Mouse (Mus musculus): Measurements from ENCODE around the gene Hapln2.

GRCm38 (mm10) chr3:88023192-88024074, 4.0 kb downstream of the Hapln2 start:
- TF ChIP-seq POLR2A (IDR thresholded peaks at IDR 0.05; ENCODE audit: control insufficient read depth, extremely low read depth, insufficient read depth, low read length, poor library complexity) (no peak), CTCF (IDR thresholded peaks at IDR 0.05; ENCODE audit: borderline replicate concordance, control insufficient read depth, extremely low read depth, insufficient read depth, low read length, poor library complexity) (no peak)

All from thymus, adult 2 months (tissue).